Mouse (Mus musculus): ENCODE data around the gene Slc25a38.

Slc25a38 gene

DNA sequence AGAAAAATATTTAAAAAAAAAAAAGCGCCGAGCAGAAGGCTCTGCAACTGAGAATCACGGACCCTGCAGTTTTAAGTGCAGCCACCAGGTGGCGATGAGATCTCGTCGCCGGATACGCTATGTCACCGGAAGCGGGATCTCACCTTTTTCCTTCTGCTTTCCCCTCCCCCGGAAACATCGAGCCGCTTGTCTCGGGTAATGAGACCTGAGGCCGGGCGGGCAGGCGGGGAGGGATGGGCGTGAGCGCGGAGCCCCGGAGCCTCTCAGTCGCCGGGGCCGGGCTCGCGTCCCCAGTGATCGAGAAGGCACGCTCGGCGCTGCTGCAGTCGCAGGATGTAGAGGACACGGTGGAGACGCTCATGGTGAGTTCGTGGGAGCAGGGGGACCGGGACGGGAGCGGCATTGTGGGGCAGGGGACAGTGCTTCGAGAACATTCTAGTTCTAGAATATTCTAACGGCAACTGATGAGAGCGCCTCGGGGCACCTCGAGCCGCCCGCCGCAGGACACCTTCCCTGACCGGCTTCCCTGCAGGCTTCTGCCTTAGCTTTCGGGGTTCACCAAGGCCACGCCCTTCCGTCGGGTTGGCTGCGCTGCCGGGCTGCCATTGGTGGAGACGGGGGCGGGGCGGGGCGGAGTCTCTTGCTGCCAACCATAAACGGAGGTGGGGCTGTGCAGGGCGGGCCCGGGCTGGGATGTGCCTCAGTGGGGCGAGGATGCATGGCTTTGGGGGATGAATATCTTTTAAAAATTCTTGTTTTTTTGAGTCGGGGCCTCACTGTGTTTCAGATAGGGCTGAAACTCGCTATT is at the start of gene Slc25a38:
Gene Slc25a38, plus strand, starts transcription at position 164 of the 808 bp plus-strand sequence.
- DNase-seq, result peak; percentile 96 to 99

DNA sequence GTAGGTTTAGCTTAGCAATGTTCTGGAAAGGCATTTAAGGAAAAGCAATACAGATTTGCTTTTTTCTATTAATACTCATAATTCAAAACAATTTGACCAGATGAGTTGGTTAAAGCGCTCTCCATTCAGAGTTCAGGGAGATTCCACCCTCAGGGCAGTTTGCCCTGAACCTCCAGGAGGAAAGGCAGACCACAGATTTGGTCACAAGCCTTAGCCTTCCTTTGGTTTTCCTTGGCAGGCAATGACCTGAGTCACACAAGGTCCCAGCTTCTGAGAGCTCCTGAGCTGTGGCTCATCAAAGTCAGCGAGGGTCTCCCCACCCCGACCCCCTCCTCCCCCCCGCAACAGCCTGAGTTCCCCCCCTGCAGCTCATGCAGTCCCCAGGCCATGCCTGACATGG is 45.9 kb upstream of the Slc25a38 start:
- no peak for DNase-seq

DNA sequence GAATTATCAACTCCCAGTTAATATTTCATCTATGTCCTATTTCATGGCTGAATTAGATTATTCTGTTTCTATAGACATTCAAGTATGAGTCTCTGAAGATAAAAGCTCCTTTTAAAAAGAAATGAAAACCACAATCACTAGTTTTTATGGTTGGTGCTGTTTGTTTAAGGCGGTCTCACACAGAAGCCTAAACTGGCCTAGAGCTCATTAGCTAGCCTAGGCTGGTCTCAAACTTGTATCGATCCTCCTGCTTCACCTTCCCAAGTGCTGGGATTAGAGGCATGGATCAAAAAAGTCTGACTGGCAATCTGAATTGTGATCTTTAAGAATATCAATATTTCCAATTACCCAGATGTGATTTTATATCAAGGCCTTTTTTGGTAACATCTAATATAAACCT is 42.6 kb upstream of the Slc25a38 start:
- DNase-seq, result no peak

DNA sequence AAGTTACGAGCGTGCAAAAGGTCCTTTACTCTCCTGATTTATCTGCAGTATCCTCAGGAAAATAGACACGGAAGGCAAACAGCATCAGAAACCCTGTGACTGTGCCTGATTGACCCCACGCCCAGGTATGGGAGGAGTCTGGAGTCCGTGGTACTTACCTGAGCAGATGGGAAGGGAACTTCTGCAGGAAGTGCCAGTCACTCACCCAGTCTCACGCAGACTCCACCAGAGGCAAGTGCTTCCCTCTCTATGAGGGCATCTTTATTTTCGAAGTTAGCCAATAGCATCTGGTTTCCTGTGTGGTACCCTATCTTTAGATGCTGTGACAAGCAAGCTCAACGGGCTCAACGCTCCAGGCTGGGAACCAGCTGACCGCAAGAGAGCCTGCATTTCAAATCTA is 42.1 kb upstream of the Slc25a38 start:
- no peak for DNase-seq

DNA sequence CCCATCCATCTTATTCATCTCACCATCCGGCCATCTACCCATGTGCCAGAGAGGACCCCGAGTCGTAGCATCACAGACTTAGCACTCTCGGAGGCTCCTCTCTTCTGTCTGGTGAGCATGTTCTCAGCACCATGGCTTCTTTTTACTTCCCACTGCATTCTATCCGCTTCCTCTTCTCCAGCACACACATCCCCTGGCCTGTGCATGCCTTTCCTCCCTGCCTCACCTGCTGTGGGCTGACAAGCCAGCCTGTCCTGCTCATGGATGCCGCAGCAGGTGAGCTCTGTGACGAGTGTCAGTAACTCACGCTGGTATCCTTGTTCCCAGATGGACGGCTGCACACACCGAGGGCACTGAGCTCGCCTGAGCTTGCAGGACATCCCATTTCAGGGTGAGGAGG is 40.4 kb upstream of the Slc25a38 start, which contains the start of gene Cx3cr1:
Gene Cx3cr1, minus strand, starts transcription at position 101 of the 400 bp plus-strand sequence.
- no peak for DNase-seq

DNA sequence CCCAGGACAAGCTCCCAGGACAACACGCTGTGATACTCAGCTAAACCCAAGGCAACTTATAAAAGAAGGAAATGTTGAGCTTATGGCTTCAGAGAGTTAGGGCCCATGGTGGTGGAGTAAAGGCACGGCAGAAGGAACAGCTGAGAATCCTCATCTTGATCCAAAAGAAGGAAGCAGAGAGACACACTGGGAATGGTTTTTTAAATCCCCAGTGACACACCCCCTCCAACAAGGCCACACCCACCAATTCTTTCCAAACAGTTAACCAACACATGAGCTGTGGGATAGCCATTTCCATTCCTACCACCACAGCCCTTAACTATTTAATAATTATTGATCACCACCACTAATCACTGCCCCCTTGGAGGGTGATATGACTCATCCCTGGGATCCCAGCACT is 38.9 kb upstream of the Slc25a38 start:
- no peak for DNase-seq

DNA sequence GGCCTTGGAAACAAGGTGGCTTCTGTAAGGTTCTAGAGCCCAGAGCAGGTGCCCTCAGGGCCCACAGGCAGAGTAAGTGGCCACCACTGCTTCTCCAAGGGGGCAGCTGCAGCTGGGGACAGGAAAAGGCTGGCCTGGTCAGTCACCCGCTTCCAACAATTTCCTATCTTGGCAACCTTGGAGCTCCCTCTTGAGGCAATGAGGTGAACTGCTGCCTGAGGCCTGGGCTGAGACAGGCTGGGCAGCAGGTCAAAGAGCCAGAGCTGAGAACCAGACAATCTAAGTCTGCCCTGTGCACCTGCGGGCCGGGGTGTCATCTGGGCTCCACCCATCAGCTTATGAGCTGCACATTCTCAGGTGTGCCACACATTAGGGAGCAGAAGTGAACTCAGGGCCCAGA is 37.0 kb upstream of the Slc25a38 start:
- peak; percentile 88 to 91 for DNase-seq

DNA sequence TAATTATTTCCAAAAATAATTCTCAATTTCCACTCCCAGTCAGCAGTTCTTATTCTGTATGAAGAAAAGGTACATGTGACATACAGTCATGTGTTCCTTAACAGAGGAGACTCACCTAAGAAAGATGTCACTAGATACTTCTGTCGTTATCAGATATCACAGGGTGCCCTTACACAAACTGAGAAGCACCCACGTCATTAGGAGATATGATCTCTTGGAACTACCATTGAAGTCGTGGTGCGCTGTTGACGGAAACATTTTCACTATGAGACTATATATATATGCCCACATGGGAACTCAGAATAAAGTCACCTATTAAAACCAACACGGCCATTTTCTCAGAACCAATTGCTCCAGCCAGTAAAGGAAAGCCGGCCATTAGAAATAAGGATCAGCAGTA is 35.7 kb upstream of the Slc25a38 start:
- no peak for DNase-seq

DNA sequence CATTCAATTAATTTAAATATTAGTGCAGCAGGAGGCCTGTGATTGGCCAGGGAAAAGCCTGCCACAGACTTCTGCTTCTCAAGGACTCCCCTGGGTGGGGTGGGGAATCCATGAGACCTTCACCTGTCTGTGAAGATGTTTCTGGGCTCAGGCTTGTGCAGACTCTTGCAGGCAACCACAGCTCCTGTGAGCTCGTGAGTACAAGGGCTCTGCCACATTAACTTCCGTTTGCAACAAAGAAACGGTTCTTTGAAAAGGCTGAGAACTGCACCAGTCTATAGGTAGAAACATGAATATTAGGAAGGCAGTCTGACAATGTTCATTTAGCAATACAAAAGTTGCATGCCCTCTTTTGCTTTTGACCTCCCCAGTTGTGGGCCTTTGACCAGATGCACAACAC is 31.9 kb upstream of the Slc25a38 start:
- no peak for DNase-seq

DNA sequence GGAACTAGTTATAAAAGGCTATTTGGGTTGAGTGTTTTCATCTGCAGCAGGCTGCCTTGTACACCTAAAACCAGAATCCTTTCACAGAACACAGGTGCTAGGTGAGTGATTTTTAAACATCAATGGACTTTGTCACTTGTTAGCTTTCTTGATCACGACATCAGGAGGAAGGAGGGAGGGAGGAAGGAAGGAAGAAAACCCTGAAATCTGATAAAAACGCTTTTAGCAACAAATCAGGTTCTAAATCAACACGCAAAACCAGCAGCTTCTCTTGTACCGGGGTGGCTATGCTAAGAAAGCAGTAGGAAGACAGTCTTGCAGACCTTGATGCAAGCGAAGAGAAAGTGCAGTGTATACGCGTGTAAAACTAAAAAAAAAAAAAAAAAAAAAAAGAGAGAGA is 30.3 kb upstream of the Slc25a38 start:
- DNase-seq, result no peak

DNA sequence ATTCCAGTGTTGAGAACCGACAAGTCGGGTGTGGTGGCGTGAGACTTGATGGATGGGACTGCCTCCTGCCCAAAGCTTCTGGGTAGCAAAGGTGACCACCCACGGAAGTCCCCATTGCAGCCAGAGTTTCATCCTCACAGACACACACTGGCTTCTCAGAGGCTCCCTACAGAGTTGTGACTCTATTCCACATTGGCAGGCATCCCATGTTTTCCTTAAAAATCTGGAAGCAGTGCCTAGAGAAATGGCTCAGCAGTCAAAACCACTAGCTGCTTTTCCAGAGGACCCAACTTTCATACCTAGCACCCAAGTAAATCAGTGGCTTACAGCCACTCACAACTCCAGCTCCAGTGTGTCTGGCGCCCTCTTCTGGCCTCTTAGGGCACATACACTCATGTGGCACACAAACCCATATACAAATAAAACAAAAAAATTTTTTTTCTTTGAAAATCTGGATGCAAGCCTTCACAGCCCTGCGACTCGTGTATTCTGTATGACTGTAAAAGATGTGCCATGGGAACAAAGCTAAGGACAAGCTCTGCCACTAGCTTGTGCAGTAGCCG is 29.5 kb upstream of the Slc25a38 start:
- no peak for DNase-seq

DNA sequence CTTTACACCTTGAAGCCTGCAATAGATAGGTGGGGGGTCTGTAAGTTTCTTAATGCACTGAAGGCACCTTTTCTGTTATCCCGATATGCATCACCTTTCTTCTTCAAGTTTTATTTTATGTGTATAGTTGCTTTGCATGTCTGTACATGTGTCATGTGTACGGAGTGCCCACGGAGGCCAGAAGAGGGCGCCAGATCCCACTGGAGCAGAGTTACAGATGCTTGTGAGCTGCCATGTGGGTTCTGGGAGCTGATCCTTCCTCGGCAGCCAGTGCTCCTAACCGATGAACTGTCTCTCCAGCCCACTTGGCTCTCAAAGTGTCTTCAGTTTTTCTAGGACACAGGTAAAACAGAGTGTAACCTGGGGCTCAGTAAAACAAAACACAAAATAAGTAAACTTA is 28.9 kb upstream of the Slc25a38 start:
- DNase-seq, result peak in 1 of 2 experiments; percentile 14

DNA sequence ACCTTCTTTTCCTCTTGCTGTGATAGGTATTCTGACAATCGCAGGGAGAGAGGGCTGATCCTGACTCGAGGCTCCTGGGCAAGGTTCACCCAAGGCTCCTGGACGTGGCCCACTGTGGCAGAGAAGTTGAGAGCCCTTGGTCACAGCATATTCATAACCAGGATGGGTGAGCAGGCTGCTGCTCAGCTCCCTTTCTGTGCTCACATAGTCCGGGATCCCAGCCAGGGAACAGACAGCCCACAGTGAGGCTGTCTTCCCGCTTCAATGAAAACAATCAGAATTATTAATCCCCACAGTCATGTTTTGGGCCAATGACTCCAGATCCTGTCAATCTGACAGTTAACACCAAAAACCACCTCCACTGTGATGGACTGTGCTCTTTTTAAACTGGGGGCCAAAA is 28.2 kb upstream of the Slc25a38 start:
- peak in 1 of 2 experiments; percentile 20 for DNase-seq

DNA sequence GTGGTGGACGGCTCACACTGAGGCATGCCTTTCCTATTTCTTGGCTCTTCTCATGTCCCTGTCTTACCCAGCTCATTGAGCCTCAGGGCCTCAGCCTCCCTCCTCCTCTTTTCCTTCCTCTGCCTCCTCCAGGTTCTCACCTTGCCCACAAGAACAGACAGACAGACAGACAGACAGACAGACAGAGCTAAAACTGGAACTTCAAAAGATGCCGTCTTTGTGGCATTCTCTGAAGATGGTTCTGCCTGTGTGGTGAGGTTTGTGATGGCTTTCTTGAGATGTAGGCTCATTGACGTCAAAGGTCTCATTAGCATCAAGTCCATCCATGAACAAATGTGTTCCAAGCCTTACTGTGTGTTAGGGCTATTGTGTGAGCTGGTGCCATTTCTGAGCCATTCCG is 27.5 kb upstream of the Slc25a38 start:
- no peak for DNase-seq

DNA sequence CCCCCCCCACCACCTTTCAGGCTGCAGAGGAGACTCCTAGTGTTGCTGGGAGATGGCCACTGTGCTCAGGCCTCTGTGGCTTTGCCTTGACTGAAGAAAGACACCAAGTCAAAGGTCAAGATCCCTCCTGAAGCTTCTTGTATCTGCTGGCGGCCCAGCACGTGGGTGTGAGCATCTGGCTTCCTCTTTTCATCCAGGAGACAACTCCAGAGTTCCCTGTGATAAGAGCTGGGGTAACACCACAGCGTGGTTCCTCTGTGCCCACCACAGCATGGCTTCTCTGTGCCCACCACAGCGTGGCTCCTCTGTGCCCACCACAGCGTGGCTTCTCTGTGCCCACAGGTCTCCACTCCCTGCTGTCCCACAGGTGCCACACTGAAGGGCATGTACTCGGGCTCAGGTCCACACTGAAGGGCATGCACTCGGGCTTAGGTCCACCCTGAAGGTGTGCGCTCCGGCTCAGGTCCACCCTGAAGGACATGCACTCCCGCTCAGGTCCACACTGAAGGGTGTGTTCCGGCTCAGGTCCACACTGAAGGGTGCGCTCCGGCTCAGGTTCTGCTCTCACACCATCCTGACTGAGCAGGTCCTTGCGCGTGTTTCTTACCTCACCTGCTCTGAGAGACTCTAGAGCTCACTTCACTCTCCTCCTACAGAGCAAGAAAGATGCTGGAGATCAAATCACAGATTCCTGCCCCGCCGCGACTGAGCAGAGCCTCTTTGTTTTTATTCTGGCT is 26.8 kb upstream of the Slc25a38 start:
- no peak for DNase-seq

DNA sequence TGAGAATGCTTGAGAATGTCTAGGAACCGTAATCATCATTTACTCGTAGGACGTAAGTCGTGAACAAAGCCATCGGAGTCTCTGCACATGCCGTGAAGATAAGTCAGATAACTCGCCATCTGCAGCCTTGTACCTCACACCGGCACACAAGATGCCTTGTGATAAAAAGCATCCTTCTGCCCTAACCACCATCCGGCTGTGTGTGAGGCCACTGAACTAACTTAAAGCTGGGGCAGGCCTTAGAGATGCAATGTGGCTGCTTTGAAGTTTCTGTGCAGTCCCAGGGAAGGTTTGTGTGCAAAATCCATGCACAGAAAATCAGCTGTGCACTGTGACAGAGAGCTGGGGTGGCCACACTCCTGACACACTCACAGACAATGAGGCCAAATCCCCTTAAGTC is 25.8 kb upstream of the Slc25a38 start:
- DNase-seq, result no peak

DNA sequence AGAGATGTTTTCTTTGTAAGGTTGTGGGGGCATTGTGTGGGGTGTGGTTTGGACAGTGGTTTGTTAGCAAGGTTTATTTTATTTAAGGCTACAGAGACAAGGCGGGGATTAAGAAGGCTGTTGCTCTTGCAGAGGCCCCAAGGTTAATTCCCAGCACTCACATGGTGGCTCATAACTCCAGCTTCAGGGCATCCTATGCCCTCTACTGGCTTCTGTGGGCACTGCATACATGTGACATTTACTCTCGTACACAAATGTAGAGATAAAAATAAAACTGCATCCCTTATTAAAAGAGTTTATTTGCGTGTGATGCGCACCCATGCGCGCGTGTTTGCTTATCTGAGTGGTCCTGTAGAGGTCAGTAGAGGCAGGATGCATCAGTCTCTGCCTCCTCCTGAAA is 21.0 kb upstream of the Slc25a38 start:
- DNase-seq, result no peak

DNA sequence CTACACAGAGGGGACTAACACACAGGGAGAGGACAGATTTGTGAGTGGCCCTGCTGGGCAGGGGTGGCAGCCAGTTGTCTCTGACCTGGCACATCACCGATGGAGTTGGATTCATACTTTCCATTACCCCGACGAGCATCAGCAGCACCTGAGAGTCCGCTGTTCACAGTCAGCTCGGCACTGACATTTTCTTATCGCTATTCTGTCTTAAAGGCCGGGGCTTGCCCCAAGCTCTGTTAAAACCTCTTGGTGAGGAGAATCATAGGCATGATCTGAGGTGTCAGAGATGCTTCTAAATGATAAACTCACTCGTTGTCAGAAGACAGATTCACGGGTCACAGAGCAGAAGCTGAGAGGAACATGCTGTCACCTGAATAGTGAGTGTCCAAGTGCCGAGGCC is 19.1 kb upstream of the Slc25a38 start:
- no peak for DNase-seq

DNA sequence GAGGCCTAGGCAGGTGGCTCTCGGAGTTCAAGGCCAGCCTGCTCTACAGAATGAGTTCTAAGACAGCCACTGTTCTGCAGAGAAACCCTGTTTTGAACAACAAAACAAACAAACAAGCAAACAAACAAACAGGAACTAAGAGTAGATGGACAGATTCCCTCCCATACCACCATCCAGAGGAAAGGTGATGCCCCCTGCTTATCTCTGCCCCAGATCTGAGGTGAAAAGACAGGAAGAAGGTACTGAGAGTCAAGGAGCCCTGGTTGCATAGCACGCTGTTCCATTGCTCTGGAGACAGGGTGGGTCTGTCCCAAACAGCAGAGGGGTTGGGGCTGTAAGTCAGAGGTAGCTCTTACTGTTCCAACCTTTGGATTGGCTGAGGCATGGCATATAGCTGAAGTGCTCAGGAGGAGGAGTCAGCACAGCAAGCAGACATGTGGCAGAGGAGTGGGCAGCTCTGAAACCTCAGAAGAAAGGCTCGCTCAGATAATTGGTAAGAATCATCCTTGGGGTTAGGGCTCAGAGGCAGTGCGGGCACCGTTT is 18.4 kb upstream of the Slc25a38 start, which contains the start of gene Ccr8:
Gene Ccr8, plus strand, starts transcription at position 419 of the 543 bp plus-strand sequence.
- DNase-seq, result no peak

DNA sequence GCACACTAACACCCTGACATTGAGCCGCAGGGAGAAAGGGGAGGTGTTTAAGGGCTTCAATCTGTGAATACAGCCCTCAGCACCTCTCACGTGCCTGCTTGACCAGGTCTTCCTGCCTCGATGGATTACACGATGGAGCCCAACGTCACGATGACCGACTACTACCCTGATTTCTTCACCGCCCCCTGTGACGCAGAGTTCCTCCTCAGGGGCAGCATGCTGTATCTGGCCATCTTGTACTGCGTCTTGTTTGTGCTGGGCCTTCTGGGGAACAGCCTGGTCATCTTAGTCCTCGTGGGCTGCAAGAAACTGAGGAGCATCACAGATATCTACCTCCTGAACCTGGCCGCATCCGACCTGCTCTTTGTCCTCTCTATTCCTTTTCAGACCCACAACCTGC is 16.5 kb upstream of the Slc25a38 start:
- no peak for DNase-seq

DNA sequence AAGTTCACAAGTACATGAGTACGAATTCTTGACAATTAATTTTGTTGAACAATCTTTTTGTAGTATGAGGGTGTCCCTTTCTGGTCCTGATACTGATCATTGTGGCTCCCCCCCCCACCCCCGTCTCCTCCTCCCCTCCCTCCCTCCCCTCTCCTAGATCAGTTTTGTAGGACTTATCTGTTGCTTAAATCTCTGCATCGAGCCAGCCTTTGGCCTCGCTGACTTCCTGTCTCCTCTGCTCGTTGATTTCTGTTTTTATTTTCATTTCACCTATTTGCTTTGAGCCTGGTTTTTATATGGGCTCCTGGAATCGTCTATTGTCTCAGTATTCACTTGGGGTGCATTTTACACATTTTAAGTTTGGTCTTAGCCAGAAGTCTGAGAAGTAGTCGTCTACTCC is 14.3 kb upstream of the Slc25a38 start:
- DNase-seq, result no peak

DNA sequence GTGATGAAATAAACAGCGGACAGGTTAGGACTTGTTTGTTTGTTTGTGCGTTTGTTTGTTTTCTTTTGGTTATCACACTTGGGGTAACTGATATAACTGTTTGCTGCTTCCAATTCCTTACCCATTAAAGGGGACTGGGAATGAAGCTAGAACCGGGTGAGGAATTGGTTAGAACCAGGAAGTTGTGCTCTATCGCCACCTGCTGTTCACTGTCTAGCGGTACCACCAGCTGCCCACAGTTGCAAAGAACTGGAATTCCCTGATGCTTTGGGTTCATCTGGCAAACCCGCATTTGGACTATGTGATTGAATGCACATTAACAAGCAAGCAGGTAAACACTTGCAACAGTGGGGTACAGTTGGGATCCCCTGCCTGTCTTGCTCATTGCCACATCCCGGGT is 11.5 kb upstream of the Slc25a38 start:
- DNase-seq, result peak; percentile 71 to 82

DNA sequence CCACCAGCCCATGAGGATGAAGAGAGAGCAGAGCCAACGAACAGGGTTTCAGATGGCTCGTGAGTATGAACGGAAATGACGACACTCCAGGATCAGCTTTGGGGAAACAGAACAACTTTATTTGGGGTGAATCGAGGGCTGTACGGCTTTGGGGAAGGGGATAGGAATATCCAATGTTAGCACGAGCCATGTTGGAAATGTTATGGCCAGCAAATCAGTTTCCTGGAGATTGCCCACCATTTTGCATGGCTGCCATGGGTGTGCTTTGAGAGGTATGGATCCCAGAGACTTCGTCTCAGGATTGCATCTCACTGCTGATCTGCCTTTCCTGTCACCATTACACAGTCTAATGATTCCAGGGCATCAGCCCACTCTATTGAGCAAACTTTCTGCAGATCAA is 10.9 kb upstream of the Slc25a38 start:
- DNase-seq, result no peak

DNA sequence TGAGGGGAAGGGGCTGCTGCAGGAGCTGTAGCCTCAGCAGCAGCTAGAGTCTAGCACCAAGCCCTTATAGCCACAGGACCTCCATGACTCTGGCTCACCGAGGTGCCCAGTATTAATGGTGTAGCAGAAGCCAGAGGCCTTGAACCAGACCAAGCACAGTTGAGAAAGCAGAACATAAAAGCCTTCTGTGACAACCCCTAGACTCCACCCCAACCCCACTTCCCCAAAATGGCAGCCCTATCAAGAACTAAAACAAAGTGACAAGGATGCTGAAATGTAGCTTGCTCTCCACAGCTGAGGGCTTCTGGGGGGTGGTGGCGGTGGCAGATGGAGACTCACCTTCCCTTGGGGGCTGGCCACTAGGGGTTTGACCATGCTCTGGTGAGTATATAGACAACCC is 9.0 kb upstream of the Slc25a38 start:
- DNase-seq, result no peak

All from cerebellum, postnatal 25 days (tissue).